Mouse (Mus musculus): ENCODE measurements at regions not wholly inside any gene's neighbourhood (a gene's known extent, or its start where the extent isn't known, plus 50 kb on each side); places are given as distances from the start of the nearest gene placed in this dataset.

GRCm38 (mm10) chr8:92209081-92209480 is 148.3 kb upstream of the Irx5 start:
- no peak for DNase-seq (ENCODE audit: low spot score)

GRCm38 (mm10) chr8:92195635-92196034 is 161.8 kb upstream of the Irx5 start:
- no peak for DNase-seq (ENCODE audit: low spot score)

- no peak for DNase-seq (ENCODE audit: low spot score)
These were observed 163.4 kb upstream of the Irx5 start for GRCm38 (mm10) chr8:92194065-92194464.

- DNase-seq (ENCODE audit: low spot score): no peak
These were observed 167.0 kb upstream of the Irx5 start for GRCm38 (mm10) chr8:92190261-92191025.

GRCm38 (mm10) chr8:92183331-92183730 is 174.1 kb upstream of the Irx5 start:
- DNase-seq (ENCODE audit: low spot score): no peak

GRCm38 (mm10) chr8:92180651-92181050 is 176.8 kb upstream of the Irx5 start:
- no peak for DNase-seq (ENCODE audit: low spot score)

- no peak for DNase-seq (ENCODE audit: low spot score)
These were observed 178.1 kb upstream of the Irx5 start for GRCm38 (mm10) chr8:92179327-92179726.

GRCm38 (mm10) chr8:92176101-92176500 is 181.3 kb upstream of the Irx5 start:
- no peak for DNase-seq (ENCODE audit: low spot score)

- DNase-seq (ENCODE audit: low spot score): no peak
These were observed 183.3 kb upstream of the Irx5 start for GRCm38 (mm10) chr8:92174106-92174505.

GRCm38 (mm10) chr8:92171578-92171977 is 185.8 kb upstream of the Irx5 start:
- no peak for DNase-seq (ENCODE audit: low spot score)

- DNase-seq (ENCODE audit: low spot score): no peak
These were observed 190.1 kb upstream of the Irx5 start for GRCm38 (mm10) chr8:92167340-92167783.

GRCm38 (mm10) chr8:92165306-92165705 is 192.1 kb upstream of the Irx5 start:
- no peak for DNase-seq (ENCODE audit: low spot score)

GRCm38 (mm10) chr8:92164496-92164895 is 192.9 kb upstream of the Irx5 start:
- DNase-seq (ENCODE audit: low spot score): no peak

GRCm38 (mm10) chr8:92161002-92161401 is 196.4 kb upstream of the Irx5 start:
- DNase-seq (ENCODE audit: low spot score): no peak

- no peak for DNase-seq (ENCODE audit: low spot score)
These were observed 199.2 kb upstream of the Irx5 start for GRCm38 (mm10) chr8:92158219-92158618.

- DNase-seq (ENCODE audit: low spot score): no peak
These were observed 204.9 kb upstream of the Irx5 start for GRCm38 (mm10) chr8:92152478-92152877.

- no peak for DNase-seq (ENCODE audit: low spot score)
These were observed 209.8 kb upstream of the Irx5 start for GRCm38 (mm10) chr8:92147672-92148071.

GRCm38 (mm10) chr8:92137091-92137882 is 220.1 kb upstream of the Irx5 start:
- DNase-seq (ENCODE audit: low spot score): no peak

GRCm38 (mm10) chr8:92136413-92136812 is 221.0 kb upstream of the Irx5 start:
- no peak for DNase-seq (ENCODE audit: low spot score)

- no peak for DNase-seq (ENCODE audit: low spot score)
These were observed 223.0 kb upstream of the Irx5 start for GRCm38 (mm10) chr8:92134434-92134833.

GRCm38 (mm10) chr8:92133484-92134406 is 223.7 kb upstream of the Irx5 start:
- DNase-seq (ENCODE audit: low spot score): no peak

GRCm38 (mm10) chr8:92132949-92133348 is 224.5 kb upstream of the Irx5 start:
- no peak for DNase-seq (ENCODE audit: low spot score)
